Mouse (Mus musculus): ENCODE measurements at regions not wholly inside any gene's neighbourhood (a gene's known extent, or its start where the extent isn't known, plus 50 kb on each side); places are given as distances from the start of the nearest gene placed in this dataset.
A peak's percentile ranks its signal among the peaks of the same experiment; 100 is the strongest.
"Not testable (repeated sequence)": the region's sequence is repeated elsewhere in the genome, so short reads cannot be mapped to it uniquely, and the experiment has no call there.

GRCm38 (mm10) chr17:13432256-13432655, 77.9 kb downstream of the Tcp10c start:
- DNase-seq (ENCODE audit: low spot score), result not testable (repeated sequence)

GRCm38 (mm10) chr17:13434146-13434545, 79.8 kb downstream of the Tcp10c start:
- DNase-seq (ENCODE audit: low spot score), result not testable (repeated sequence)

- not testable (repeated sequence) for DNase-seq (ENCODE audit: low spot score)
These were observed 84.4 kb downstream of the Tcp10c start for GRCm38 (mm10) chr17:13438790-13439189.

GRCm38 (mm10) chr17:13440708-13441530, 86.5 kb downstream of the Tcp10c start:
- not testable (repeated sequence) for DNase-seq (ENCODE audit: low spot score)

- DNase-seq (ENCODE audit: low spot score), result not testable (repeated sequence)
These were observed 87.9 kb downstream of the Tcp10c start for GRCm38 (mm10) chr17:13442229-13442628.

- DNase-seq (ENCODE audit: low spot score), result not testable (repeated sequence)
These were observed 102.7 kb downstream of the Tcp10c start for GRCm38 (mm10) chr17:13456869-13457600.

GRCm38 (mm10) chr17:13457942-13458341, 103.6 kb downstream of the Tcp10c start:
- not testable (repeated sequence) for DNase-seq (ENCODE audit: low spot score)

GRCm38 (mm10) chr17:13458814-13459213, 104.4 kb downstream of the Tcp10c start:
- not testable (repeated sequence) for DNase-seq (ENCODE audit: low spot score)

GRCm38 (mm10) chr17:13462663-13463062, 108.3 kb downstream of the Tcp10c start:
- DNase-seq (ENCODE audit: low spot score), result not testable (repeated sequence)

GRCm38 (mm10) chr17:13465822-13466221, 111.5 kb downstream of the Tcp10c start:
- not testable (repeated sequence) for DNase-seq (ENCODE audit: low spot score)

GRCm38 (mm10) chr17:13469867-13470380, 115.6 kb downstream of the Tcp10c start:
- DNase-seq (ENCODE audit: low spot score), result not testable (repeated sequence)

- peak; percentile 93 for DNase-seq (ENCODE audit: low spot score)
These were observed 118.2 kb downstream of the Tcp10c start for GRCm38 (mm10) chr17:13472460-13473062.

- DNase-seq (ENCODE audit: low spot score), result peak; percentile 53
These were observed 120.1 kb downstream of the Tcp10c start for GRCm38 (mm10) chr17:13474310-13475094.

GRCm38 (mm10) chr17:13478866-13479571, 124.6 kb downstream of the Tcp10c start:
- DNase-seq (ENCODE audit: low spot score), result no peak

- peak; percentile 46 for DNase-seq (ENCODE audit: low spot score)
These were observed 125.2 kb downstream of the Tcp10c start for GRCm38 (mm10) chr17:13479572-13480063.

GRCm38 (mm10) chr17:13481445-13482085, 127.2 kb downstream of the Tcp10c start:
- DNase-seq (ENCODE audit: low spot score), result no peak

- no peak for DNase-seq (ENCODE audit: low spot score)
These were observed 127.8 kb downstream of the Tcp10c start for GRCm38 (mm10) chr17:13482136-13482535.

GRCm38 (mm10) chr17:13487291-13488215, 133.2 kb downstream of the Tcp10c start:
- DNase-seq (ENCODE audit: low spot score), result no peak

Measured in MN1 (cell line).